Mouse (Mus musculus): ENCODE measurements around the gene Gm6525. TPM values are rescaled to one million over a fixed set of nuclear protein-coding genes. Genes with fewer than 3 reads are reported as not detected.

Gene Gm6525
- 0.17 TPM in 1 of 2 replicates, not detected in the other for polyA plus RNA-seq (2015; fragmentation: Nextera tagmentation; extraction: Ambion mirVana)

DNA sequence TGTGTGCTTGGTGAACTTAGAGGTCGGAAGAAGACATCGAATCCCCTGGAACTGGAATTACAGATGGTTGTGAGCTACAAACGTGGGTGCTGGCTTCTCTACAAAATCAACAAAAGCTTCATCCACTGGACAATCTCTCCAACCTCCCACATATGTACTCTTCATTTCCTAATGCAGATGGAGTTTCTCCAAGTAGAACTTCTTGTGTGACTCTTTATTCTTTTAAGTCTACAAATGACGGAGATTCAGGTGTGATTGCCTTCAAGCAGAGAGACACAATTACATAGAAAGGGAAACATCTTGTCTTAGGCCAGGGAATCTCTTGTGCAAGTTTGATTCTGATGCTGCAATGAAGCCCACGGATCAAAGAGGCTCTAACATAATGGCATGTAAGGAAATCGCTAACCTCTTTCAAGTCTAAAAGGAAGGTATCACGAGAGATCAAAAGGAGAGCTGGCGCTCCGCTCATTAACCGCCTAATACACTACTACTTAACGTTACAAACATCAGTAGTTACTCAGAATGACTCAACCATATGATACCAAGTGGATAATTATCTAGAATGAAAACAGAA lies at the start of gene Gm6525:
Gene Gm6525, plus strand, starts transcription at position 524 of the 574 bp plus-strand sequence.
- no peaks in the 10 kb centered on the region for H3K9me3 ChIP-seq (replicated peaks)
- 73% methylated on average over 11 of the region's 11 CpGs for WGBS (ENCODE audit: insufficient replicate concordance)
- no peak within 1 kb of the TSS for H3K4me3 ChIP-seq (replicated peaks)
- no peak within 1 kb of the TSS for H3K4me2 ChIP-seq
- no peaks in the 10 kb centered on the region for H3K4me1 ChIP-seq (replicated peaks)
- no peak within 1 kb of the TSS for H3K9ac ChIP-seq
- H3K36me3 ChIP-seq: no peaks in the 10 kb centered on the region
- H3K27ac ChIP-seq: no peak within 1 kb of the TSS
- H3K27me3 ChIP-seq: no peaks in the 10 kb centered on the region
- ATAC-seq (ENCODE audit: low read depth) (no peak), DNase-seq (no peak)

DNA sequence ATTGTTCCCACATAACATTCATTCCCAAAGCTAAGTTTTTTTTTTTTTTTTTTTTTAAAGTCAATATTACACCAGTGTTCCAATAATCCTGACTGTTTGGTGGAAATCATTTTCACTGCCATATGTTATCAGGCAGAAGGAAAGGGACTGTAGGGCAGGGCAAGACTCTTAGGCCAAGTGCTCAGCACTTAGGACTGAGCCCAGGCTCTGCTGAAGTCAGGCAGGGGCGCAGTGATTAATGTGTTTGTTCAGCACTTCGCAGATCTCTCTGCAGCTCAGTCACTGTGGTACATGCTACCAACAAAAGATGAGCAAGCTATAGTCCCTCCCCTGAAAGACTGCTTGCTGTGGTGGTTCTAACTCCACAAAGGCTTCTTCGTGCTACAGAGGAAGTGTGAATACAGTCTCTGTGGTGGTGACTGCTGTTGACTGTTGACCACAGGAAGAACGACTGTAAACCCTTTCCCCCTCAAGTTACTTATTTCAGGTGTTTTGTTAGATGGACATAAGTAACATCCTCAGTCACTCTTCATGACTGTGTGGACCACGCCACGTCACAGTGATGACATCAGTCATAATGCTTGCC lies 48.1 kb upstream of the Gm6525 start:
- H3K36me3 ChIP-seq: no peaks in the 10 kb centered on the region
- no peak overlapping the region for H3K4me3 ChIP-seq (replicated peaks)
- no peak for DNase-seq
- H3K9ac ChIP-seq: no peak overlapping the region
- H3K27ac ChIP-seq: no peak overlapping the region
- H3K4me1 ChIP-seq (replicated peaks): peaks cover 7% of the 10 kb centered on the region; the same call in 1 of the 2 replicates
- no peak overlapping the region for H3K4me2 ChIP-seq
- no peaks in the 10 kb centered on the region for H3K9me3 ChIP-seq (replicated peaks)
- 45% methylated on average over 6 of the region's 6 CpGs for WGBS (ENCODE audit: insufficient replicate concordance)
- no peaks in the 10 kb centered on the region for H3K27me3 ChIP-seq
- ATAC-seq (ENCODE audit: low read depth): no peak

DNA sequence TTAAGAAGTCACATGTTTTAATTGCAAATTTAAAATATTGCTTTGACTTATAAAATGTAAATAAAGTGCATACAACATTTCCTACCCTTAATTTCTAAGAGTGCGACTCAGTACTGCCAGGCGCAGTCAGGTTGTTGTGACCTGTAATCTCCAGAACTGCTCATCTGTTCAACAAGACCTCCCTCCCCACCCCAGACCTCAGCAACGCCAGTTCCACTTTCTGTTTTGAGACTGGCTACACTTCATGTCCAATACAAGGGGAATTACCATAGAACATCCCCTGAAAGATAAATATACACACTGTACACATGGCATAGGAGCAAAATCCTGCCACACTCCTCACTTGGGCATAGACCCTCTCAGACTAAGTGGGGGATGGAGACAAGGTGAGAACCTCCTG lies 47.2 kb upstream of the Gm6525 start:
- Histone ChIP-seq H3K36me3 (no peaks in the 10 kb centered on the region), H3K27me3 (no peaks in the 10 kb centered on the region), H3K4me3 (replicated peaks) (no peak overlapping the region), H3K9me3 (replicated peaks) (no peaks in the 10 kb centered on the region), H3K9ac (no peak overlapping the region), H3K4me2 (no peak overlapping the region), H3K27ac (no peak overlapping the region), H3K4me1 (replicated peaks) (peaks cover 7% of the 10 kb centered on the region; the same call in 1 of the 2 replicates)
- WGBS (ENCODE audit: insufficient replicate concordance): 67% methylated on average over 3 of the region's 3 CpGs
- ATAC-seq (ENCODE audit: low read depth) (no peak), DNase-seq (no peak)

DNA sequence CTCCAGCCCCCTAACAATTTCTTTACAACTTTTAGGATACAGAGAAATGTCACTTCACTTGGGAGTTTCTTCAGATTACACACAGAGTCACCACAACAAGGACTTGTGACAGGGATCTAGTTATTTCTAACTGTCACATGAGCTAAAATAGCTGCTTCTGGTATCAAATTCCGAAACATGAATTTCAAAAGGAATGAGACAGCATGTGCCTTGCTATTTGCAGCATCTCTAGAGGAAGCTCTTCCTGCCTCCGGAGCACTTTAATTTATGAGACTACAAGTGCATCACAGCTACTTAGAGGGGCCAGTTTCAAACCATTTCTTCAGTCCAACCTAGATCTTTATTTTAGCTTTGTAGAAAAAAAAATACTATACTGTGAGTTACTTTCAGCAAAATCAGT lies 46.5 kb upstream of the Gm6525 start:
- ATAC-seq (ENCODE audit: low read depth) (no peak), DNase-seq (no peak)
- H3K9me3 ChIP-seq (replicated peaks): no peaks in the 10 kb centered on the region
- no peak overlapping the region for H3K27ac ChIP-seq
- H3K27me3 ChIP-seq: no peaks in the 10 kb centered on the region
- no peaks in the 10 kb centered on the region for H3K36me3 ChIP-seq
- peaks cover 7% of the 10 kb centered on the region; the same call in 1 of the 2 replicates for H3K4me1 ChIP-seq (replicated peaks)
- H3K4me2 ChIP-seq: no peak overlapping the region
- WGBS (ENCODE audit: insufficient replicate concordance): 75% methylated on average over 2 of the region's 2 CpGs
- no peak overlapping the region for H3K4me3 ChIP-seq (replicated peaks)
- H3K9ac ChIP-seq: no peak overlapping the region

DNA sequence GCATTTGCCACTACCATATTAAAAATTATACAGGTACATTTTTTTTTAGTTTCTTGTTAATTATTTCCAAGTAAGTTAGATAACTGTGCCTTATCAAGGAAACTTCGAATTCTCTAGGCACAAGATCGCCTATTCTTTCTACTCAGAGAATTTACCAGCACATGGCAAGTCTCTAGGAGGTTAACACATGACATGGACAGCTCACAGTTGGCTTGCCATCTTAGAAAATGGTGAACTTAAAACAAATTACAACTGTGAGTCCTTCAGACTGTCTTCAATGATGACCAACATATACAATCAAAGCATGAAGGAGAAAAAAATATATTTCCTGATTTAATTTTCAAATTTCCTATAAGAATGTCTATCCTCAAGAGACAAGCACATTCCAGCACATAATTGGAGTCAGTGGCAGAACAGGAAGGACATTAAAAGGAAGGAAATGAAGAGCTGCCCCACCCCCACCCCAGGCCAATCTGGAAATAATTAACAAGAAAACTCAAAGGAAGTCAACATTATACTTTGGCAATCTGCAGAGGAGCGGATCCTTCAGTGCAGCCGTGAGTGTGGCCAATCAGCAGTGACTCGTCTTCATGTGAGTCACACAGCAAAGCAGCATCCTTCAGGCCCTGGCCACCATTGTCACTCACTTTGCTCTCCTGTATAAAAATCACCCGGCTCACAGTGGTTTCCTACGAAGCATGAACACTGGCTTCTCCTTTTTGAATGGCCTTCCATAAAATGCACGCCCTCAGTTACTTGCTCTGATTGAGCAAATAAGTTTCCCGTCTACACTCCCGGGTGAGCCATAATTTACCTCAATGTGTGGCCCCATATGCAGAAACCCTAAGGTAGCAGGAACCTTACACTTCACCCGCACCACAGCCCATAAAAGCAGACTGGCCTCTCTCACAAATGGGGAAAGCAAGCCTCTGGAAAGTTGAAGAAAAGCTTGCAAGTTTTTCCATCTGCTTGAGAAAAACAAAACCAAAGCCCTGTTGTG lies 44.7 kb upstream of the Gm6525 start:
- ATAC-seq (ENCODE audit: low read depth) (no peak), DNase-seq (no peak)
- peaks cover 7% of the 10 kb centered on the region; the same call in 1 of the 2 replicates for H3K4me1 ChIP-seq (replicated peaks)
- H3K9me3 ChIP-seq (replicated peaks): no peaks in the 10 kb centered on the region
- no peak overlapping the region for H3K4me3 ChIP-seq (replicated peaks)
- no peak overlapping the region for H3K4me2 ChIP-seq
- H3K9ac ChIP-seq: no peak overlapping the region
- H3K27ac ChIP-seq: no peak overlapping the region
- no peaks in the 10 kb centered on the region for H3K36me3 ChIP-seq
- whole genome bisulfite sequencing (ENCODE audit: insufficient replicate concordance): 53% methylated on average over 11 of the region's 11 CpGs
- H3K27me3 ChIP-seq: no peaks in the 10 kb centered on the region

DNA sequence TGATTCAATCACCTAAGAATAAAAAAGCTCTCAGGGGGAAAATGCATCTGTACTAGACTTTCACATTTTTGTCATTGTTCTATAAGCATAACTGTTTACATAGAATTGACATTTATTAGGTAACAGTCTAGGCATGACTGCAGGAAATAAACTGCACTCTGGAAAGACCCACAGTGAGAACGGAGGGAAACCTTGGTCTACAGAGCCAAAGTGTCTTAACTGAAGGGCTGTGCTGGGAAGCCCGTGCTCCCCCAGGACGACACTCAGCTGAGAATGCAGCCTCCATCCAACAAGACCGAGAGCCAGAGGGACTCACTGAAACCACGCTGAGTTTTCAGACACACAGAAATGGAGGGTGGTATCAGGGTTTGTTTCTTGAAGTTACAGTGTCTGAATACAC lies 43.1 kb upstream of the Gm6525 start:
- no peak for ATAC-seq (ENCODE audit: low read depth)
- DNase-seq: no peak
- Histone ChIP-seq H3K27me3 (no peaks in the 10 kb centered on the region), H3K9me3 (replicated peaks) (no peaks in the 10 kb centered on the region), H3K27ac (no peak overlapping the region), H3K4me3 (replicated peaks) (no peak overlapping the region), H3K9ac (no peak overlapping the region), H3K4me2 (no peak overlapping the region), H3K36me3 (no peaks in the 10 kb centered on the region), H3K4me1 (replicated peaks) (peaks cover 16% of the 10 kb centered on the region)
- 63% methylated on average over 5 of the region's 5 CpGs for WGBS (ENCODE audit: insufficient replicate concordance)

DNA sequence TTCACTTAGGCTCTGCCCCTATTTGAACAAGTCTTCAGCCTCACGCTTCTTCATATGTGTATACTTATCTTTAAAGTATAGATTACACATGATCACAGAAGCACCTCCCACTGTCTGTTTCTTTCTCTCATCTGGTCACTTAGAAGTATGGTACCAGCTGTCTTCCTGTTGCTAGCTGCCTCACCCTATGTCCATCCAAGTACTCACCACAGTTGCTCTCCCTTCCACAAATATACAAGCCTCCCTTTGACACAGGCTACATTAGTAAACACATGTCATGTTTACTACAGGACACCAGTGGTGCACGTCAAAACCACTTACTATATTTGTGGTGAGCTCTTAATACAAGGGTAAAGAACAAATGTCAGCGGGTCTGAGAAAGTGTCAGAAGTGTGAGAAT lies 42.5 kb upstream of the Gm6525 start:
- DNase-seq (no peak), ATAC-seq (ENCODE audit: low read depth) (no peak)

DNA sequence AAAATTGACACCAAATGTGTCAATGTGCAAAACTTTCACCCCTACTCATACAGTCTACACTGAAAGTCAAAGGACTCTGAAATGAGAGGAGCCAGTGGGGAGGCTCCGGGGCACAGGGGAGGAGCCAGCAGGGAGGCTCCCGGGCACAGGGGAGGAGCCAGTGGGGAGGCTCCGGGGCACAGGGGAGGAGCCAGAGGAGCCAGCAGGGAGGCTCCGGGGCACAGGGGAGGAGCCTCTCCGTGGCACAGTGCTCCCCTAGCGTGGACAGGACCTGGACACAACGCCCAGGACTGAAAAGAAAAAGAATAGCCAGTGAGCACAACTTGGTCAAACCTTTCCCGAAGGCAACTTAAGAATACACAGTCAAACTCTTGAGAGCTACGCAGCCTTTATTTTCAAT lies 38.5 kb upstream of the Gm6525 start:
- H3K27ac ChIP-seq: 0 out of 2 replicates have a peak overlapping the region, but pooled peaks have one; percentile 31
- no peaks in the 10 kb centered on the region for H3K36me3 ChIP-seq
- H3K9ac ChIP-seq: 0 out of 2 replicates have a peak overlapping the region, but pooled peaks have one; percentile 2
- WGBS (ENCODE audit: insufficient replicate concordance): 25% methylated on average over 9 of the region's 9 CpGs
- H3K4me3 ChIP-seq (replicated peaks): peak overlapping the region; percentile 25
- no peaks in the 10 kb centered on the region for H3K9me3 ChIP-seq (replicated peaks)
- ATAC-seq (ENCODE audit: low read depth) (peak; percentile 100), DNase-seq (peak; percentile 78)
- H3K27me3 ChIP-seq: no peaks in the 10 kb centered on the region
- peaks cover 26% of the 10 kb centered on the region for H3K4me1 ChIP-seq (replicated peaks)
- H3K4me2 ChIP-seq: peak overlapping the region; percentile 49

More for the DNA sequence above, 42.5 kb upstream of the Gm6525 start:
- Histone ChIP-seq H3K27ac (no peak overlapping the region), H3K36me3 (no peaks in the 10 kb centered on the region), H3K4me3 (replicated peaks) (no peak overlapping the region), H3K4me2 (no peak overlapping the region), H3K9ac (no peak overlapping the region), H3K4me1 (replicated peaks) (peaks cover 22% of the 10 kb centered on the region), H3K27me3 (no peaks in the 10 kb centered on the region), H3K9me3 (replicated peaks) (no peaks in the 10 kb centered on the region)
- WGBS (ENCODE audit: insufficient replicate concordance): 73% methylated on average over 3 of the region's 3 CpGs

DNA sequence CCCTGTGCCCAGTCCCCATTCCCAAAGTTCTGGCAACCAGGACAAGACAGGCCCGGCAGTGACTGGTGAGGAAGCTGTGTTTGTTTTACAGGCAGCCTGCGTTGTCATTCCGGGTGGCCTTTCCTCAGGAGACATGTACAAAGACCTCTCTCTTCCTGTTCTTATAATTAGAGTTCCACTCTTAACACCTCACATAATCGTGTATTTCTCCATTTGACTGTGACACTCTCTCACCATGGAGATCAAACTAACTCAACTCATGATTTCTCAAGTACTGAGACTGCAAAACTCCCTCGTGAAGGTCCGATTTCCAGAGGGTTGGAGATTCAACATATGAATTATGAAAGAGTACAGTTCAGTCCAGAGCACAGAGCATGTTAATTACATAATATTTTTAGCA lies 38.0 kb upstream of the Gm6525 start:
- WGBS (ENCODE audit: insufficient replicate concordance): 57% methylated on average over 6 of the region's 6 CpGs

DNA sequence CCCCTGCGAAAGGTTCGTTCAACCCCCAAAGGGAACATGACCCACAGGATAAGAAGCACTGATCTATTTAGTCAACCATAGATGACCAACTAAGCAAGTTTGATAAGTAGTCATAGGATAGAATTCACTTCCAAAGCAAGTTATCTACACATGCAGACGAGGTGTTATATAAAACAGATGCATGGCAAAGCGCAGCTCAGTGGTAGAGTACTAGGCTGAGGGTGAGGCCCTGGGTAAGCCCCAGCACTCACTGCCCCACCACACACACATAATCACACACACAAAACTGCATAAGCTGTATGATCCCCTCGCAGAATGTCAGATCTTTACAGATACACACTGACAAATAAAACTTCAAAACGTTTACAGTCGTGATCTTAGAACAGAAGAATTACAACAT lies 37.4 kb upstream of the Gm6525 start:
- DNase-seq (no peak), ATAC-seq (ENCODE audit: low read depth) (peak; percentile 68)
- Histone ChIP-seq H3K9me3 (replicated peaks) (no peaks in the 10 kb centered on the region), H3K4me2 (no peak overlapping the region), H3K36me3 (no peaks in the 10 kb centered on the region), H3K4me1 (replicated peaks) (peaks cover 26% of the 10 kb centered on the region), H3K27ac (no peak overlapping the region), H3K27me3 (no peaks in the 10 kb centered on the region), H3K4me3 (replicated peaks) (no peak overlapping the region), H3K9ac (no peak overlapping the region)
- WGBS (ENCODE audit: insufficient replicate concordance): 44% methylated on average over 7 of the region's 7 CpGs

More for the DNA sequence above, 38.0 kb upstream of the Gm6525 start:
- Histone ChIP-seq H3K4me2 (peak overlapping the region; percentile 49), H3K27ac (peak overlapping the region; percentile 31; the same call in 1 of the 2 replicates), H3K27me3 (no peaks in the 10 kb centered on the region), H3K9ac (0 out of 2 replicates have a peak overlapping the region, but pooled peaks have one; percentile 2), H3K4me3 (replicated peaks) (peak overlapping the region; percentile 25; the same call in 1 of the 2 replicates), H3K36me3 (no peaks in the 10 kb centered on the region), H3K9me3 (replicated peaks) (no peaks in the 10 kb centered on the region), H3K4me1 (replicated peaks) (peaks cover 26% of the 10 kb centered on the region)
- no peak for DNase-seq
- ATAC-seq (ENCODE audit: low read depth): peak; percentile 19

DNA sequence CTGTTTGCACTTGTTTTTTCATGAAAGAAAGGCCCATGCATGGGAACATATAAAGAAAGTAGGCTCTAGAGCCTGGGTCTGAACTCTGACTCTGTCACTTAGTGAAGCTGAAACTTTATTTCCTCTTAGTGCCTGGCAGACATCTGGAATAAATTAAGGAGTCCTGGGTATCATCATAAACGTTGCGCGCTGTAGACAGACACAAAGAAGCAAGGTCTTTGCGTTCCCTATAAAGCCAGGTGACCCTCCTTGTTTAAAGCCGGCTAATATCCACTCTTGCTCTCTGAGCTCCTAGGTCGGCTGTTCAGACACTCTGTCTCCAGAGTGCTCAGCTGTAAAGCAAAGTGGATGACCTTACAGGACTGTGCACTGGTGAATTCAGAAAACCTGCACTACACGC lies 33.0 kb upstream of the Gm6525 start:
- Histone ChIP-seq H3K36me3 (no peaks in the 10 kb centered on the region), H3K9ac (no peak overlapping the region), H3K27me3 (no peaks in the 10 kb centered on the region), H3K9me3 (replicated peaks) (no peaks in the 10 kb centered on the region), H3K4me3 (replicated peaks) (no peak overlapping the region), H3K4me2 (no peak overlapping the region), H3K27ac (no peak overlapping the region), H3K4me1 (replicated peaks) (peaks cover 15% of the 10 kb centered on the region)
- ATAC-seq (ENCODE audit: low read depth): no peak
- whole genome bisulfite sequencing (ENCODE audit: insufficient replicate concordance): 73% methylated on average over 7 of the region's 7 CpGs
- DNase-seq: no peak
